ENCODE assay signal across 8 mouse cellular contexts in the genomic region with DNA sequence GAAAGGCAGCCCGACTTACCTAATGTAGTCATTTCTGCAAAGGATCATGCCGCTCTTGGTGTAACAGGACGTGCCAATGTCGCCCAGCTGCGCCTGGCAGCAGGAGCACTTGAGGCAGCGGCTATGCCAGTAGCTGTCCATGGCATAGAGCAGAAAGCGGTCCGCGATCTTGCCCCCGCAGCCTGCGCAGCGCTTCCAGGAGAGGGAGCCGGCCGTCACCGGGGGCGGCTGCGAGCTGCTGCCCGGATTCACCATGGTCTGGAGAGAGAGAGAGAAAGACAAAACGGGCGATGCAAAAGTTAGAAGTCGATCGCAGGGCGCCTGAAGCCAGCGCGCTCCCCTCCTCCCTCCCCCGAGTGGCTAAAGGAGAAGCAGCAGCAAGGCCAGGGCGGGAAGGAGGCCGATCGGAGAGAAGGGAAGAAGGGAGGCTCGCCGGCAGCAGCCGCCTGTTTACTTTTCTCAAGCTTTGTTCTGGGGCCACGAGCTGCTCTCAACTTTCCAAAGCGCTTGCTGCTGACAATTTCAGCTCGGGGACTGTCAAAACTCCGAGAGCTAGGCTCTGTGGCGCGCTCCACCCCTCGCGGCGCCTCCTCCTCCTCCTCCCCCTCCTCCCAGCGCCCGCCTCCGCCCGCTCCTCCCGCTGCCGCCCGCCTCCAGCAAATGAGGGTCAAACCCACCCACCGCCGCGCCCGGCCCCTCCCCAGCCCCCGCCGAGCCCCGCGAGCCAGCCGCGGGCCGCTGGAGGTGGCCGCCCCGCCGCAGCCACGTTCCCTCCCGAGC. TPM values are rescaled to one million over a fixed set of nuclear protein-coding genes. Genes with fewer than 3 reads are reported as not detected.
DNase-seq lines count a peak whose midpoint lies in the region; ATAC-seq and TF ChIP-seq lines count a peak whose summit lies in the region.

No protein-coding gene starts in this region.

- under 1% methylated on average over 58 of the region's 64 CpGs for WGBS in cerebellum, adult 2 months
- WGBS in hindbrain, embryonic 14.5 days: under 1% methylated on average over 58 of the region's 64 CpGs

- H3K27ac ChIP-seq in cerebellum, adult 2 months (ENCODE audit: insufficient read depth, low read length): no peak overlapping the region
- H3K27ac ChIP-seq in hindbrain, embryonic 14.5 days: peak overlapping the region; percentile 90

- no peaks in the 10 kb centered on the region for H3K27me3 ChIP-seq in cerebellum, adult 2 months (ENCODE audit: control insufficient read depth, insufficient read depth, low read length)
- no peaks in the 10 kb centered on the region for H3K27me3 ChIP-seq in hindbrain, embryonic 14.5 days (ENCODE audit: control insufficient read depth, insufficient read depth, low read length)

- H3K36me3 ChIP-seq in hindbrain, embryonic 14.5 days (replicated peaks; ENCODE audit: control insufficient read depth, insufficient read depth): peaks cover 17% of the 10 kb centered on the region; the same call in 1 of the 2 replicates

- H3K9me3 ChIP-seq in hindbrain, embryonic 14.5 days (ENCODE audit: control insufficient read depth, low read length): no peaks in the 10 kb centered on the region

- H3K4me3 ChIP-seq in cerebellum, adult 2 months (replicated peaks; ENCODE audit: insufficient read depth, low read depth, low read length): peak overlapping the region; percentile 41
- H3K4me3 ChIP-seq in hindbrain, embryonic 14.5 days (replicated peaks; ENCODE audit: low read length): peak overlapping the region; percentile 55

- H3K4me2 ChIP-seq in hindbrain, embryonic 14.5 days (replicated peaks): peak overlapping the region; percentile 93

- peak; percentile 28; the same call in 1 of the 2 replicates for ATAC-seq in hindbrain, embryonic 14.5 days (ENCODE audit: low FRiP score)

- DNase-seq in MEL-GATA-1-ER (ENCODE audit: extremely low read depth, low read depth): peak; percentile 67
- DNase-seq in cerebellum, adult 2 months: peak; percentile 66 to 68
- peak; percentile 68 to 73 for DNase-seq in frontal cortex, postnatal 36 days (ENCODE audit: low spot score in 2 of 2)
- DNase-seq in hindbrain, embryonic 14.5 days (ENCODE audit: low spot score): peak; percentile 62
- peak; percentile 69 to 72 for DNase-seq in left cerebral cortex, postnatal 25 days (ENCODE audit: low spot score in 2 of 2)
- DNase-seq in mesoderm, embryonic 11.5 days (ENCODE audit: low read depth, low spot score): peak; percentile 83
- DNase-seq in right cerebral cortex, postnatal 36 days (ENCODE audit: low spot score in 2 of 2): peak; percentile 58 to 66
- peak; percentile 87 to 90 for DNase-seq in urinary bladder, postnatal 4 days (ENCODE audit: low spot score in 2 of 2)

- H3K4me1 ChIP-seq in cerebellum, adult 2 months (ENCODE audit: control insufficient read depth, insufficient read depth, low read length): no peaks in the 10 kb centered on the region
- peaks cover 48% of the 10 kb centered on the region for H3K4me1 ChIP-seq in hindbrain, embryonic 14.5 days (replicated peaks; ENCODE audit: control insufficient read depth, insufficient read depth, low read length)

- TF ChIP-seq CTCF in cerebellum, adult 2 months (IDR thresholded peaks at IDR 0.05; ENCODE audit: borderline replicate concordance, insufficient read depth, low read depth, low read length): no peak

- peak overlapping the region; percentile 94 for H3K9ac ChIP-seq in hindbrain, embryonic 14.5 days

- intact Hi-C loops in left cerebral cortex, postnatal 25 days (cut with DNase I): loop anchor here (5.0 to 10.0 kb wide), 8 partner anchors 115 to 1317 kb away; a partner anchor contains a TSS

- no peak for TF ChIP-seq POLR2A in cerebellum, adult 2 months (IDR thresholded peaks at IDR 0.05; ENCODE audit: borderline replicate concordance, insufficient read depth, low read length)

RNA-seq across cellular contexts. Expression of a gene that starts 3.0 kb away (rescaled TPM):
- 45.3 and 49.1 TPM in 2 replicates for polyA plus RNA-seq in cerebellum, adult 2 months (2012; rRNA removed)
- polyA plus RNA-seq in hindbrain, embryonic 14.5 days (2014; fragmentation: Nextera tagmentation; extraction: Ambion mirVana): 108 and 114 TPM in 2 replicates
- 100 to 1,000 TPM; 298 to 331 TPM for total RNA-seq in left cerebral cortex, postnatal 25 days (2021)
